Mouse (Mus musculus): ENCODE measurements around the gene Ap3b1.

- TF ChIP-seq CTCF (conservative IDR thresholded peaks at IDR 0.05 in 1 of 2, IDR thresholded peaks at IDR 0.05 in 1 of 2; ENCODE audit: low read depth in 2 of 2, low read length in 2 of 2) (no peak), RAD21 (IDR thresholded peaks at IDR 0.05; ENCODE audit: low read depth, low read length) (no peak), BHLHE40 (IDR thresholded peaks at IDR 0.05; ENCODE audit: low read depth, low read length) (no peak), ETS1 (conservative IDR thresholded peaks at IDR 0.05; ENCODE audit: low read depth, low read length) (no peak), POLR2AphosphoS2 (IDR thresholded peaks at IDR 0.05; ENCODE audit: low read depth, low read length) (no peak), RCOR1 (conservative IDR thresholded peaks at IDR 0.05; ENCODE audit: low read depth, low read length) (no peak), UBTF (IDR thresholded peaks at IDR 0.05; ENCODE audit: low read depth, low read length) (no peak), MEF2A (IDR thresholded peaks at IDR 0.05; ENCODE audit: borderline replicate concordance, low read depth, low read length) (no peak)
Observed at GRCm38 (mm10) chr13:94388566-94388965, 29.8 kb downstream of the Ap3b1 start.
